Mouse (Mus musculus) kidney, postnatal 25 days (tissue): ENCODE results near the gene Stt3b.

Source experiments
- DNase-seq, 2 experiments: peaks; one replicate each; pipeline ENCODE4 v3.0.0; 2021; ENCODE audit warnings: mixed read lengths in 2 of 2

The Stt3b gene

DNA sequence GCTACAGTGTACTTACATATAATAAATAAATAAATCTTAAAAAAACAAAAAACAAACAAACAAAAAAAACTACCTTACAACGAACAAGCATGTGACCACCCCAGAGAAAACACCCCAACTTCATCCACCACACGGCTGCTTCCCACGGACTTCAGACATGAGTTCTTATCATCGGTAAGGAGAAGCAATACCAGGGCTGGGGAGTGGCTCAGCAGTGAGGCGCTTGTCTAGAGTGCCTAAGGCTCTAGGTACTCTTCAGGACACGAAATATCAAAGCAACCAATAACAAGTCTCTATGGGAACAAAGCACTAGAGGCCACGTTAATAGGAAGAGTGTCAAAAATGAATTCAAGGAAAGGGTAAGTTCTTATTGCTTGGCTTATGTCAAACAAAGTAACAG, 49.8 kb downstream of the Stt3b start:
- no peak for DNase-seq

DNA sequence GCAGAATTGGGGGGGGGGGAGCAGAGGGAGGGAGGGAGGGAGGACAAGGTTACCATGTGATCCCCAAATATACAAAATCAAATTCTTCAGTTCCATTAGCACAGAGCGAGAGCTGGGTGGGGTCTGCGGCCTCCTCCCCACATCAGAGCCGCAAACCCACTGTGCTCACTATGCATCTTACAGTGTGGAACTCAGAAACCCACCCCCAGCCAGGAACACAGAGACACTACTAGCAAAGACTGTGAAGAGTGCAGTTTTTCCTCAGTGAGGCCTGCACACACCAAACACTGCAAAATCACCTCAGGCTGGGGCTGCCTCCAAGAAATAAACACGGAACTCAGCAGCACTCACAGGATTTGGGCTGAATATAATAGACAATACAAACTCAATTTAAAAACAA, 50.4 kb downstream of the Stt3b start:
- DNase-seq, result no peak

DNA sequence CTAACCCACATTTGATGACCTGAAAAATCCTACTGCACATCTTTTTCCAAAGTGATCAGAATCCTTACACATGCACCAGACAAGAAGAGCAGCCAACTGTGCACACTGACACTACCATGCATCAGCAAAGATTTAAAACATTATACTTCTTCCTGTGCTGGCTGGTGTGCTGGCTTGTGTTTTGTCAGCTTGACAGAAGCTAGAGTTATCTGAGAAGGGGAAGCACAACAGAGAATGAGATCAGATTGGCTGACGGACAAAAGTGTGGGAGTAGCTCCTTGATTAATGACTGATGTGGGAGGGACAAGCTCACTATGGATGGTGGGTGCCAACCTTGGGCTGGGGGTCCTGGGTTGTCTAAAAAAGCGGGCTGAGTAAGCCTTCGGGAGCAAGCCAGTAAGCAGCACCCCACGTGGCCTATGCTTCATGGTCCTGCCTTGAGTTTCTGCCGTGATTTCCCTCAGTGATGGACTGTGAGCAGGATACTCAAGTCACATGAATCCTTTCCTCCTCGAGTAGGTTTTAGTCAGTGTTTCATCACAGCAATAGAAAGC, 52.4 kb downstream of the Stt3b start:
- DNase-seq, result no peak

DNA sequence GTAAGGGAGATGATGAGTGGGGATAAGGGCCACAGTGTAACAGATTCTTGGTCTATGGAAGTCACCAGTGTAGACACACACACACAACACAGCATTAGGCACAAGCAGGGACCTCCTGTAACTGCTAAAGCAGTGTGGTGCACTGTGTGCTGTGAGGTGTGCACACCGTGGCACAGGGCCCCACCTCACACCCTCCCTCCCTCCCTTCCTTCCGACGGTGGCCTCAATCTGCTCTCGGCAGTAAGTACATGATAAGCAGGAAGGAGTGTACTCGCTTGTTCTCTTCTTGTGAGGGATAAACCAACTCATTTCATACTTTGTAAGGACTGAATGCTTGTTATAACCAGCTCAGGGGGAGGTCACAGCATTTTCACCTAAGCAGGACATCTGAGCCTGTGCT, 61.1 kb downstream of the Stt3b start:
- DNase-seq, result no peak

DNA sequence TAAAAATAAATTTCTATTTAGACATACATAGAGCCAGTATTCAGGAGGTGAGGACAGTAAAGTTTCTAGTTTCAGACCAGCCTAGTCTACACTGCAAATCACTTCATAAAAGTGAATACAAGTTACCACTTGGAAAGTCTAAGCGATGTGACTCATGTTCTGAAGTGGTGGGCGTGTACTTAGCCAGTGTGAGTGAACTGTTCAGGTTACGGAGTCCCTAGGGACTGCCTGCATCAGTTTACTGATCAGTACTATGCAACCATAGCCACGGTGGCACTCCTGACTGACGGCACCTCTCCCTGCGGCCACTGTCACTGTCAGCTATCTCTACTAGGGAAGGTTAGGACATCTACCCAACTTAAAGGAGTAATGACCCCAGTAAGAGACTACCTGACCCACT, 65.1 kb downstream of the Stt3b start:
- no peak for DNase-seq

DNA sequence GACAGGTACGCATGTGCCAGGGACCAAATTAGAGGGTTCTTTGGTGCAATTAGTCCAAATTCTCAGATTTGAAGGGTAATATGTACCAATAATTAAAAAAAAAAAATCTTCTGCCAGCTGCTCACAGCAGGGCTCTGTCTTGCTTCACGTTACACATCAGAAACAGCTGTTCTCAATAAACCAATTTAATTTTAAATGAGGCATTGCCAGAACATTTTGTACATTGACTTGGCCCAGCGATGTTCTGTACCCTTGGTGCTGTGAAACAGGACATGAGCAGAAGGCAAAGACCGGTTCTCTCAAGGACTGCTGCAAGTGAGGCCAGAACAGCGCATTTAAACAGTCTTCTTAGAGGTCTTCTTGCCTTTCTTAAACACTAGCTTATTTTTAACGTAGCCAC, 66.6 kb downstream of the Stt3b start:
- DNase-seq, result no peak

DNA sequence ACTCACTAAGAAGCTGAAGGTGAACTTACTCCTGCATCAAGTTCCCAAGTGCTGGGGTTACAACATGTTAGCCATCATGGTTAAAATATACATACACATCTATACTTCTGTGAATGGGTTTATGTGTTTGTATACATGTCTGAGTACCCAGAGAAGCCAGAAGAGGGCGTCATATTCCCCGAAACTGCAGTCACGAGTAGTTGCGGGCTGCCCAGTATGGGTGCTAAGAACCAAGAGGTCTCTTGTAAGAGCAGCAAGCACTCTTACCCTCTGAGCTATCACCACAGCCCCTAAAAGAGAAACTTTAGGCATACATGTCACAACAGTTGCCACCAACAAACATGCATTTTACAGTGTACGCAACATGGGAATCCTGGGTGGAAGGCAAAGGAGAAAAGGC, 70.4 kb downstream of the Stt3b start:
- DNase-seq, result no peak

DNA sequence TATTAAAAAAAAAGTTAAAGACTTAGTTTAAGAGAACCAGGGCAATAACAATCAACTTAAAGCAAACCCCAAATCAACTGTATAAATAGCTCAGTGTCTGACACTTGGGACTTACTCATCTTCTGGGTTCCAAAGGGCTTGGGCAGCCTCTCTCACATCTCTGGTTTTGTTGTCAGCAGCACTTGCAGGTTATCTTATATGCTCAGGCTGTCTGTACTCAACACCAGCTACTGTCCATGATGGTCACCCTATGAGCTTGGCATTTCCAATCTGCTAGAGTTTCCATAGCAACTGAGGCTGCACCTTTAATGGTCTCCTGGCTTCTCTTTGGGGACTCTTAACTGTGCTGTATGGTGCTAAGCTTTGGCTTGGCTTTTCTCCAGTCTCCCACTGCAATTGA, 72.3 kb downstream of the Stt3b start:
- no peak for DNase-seq

DNA sequence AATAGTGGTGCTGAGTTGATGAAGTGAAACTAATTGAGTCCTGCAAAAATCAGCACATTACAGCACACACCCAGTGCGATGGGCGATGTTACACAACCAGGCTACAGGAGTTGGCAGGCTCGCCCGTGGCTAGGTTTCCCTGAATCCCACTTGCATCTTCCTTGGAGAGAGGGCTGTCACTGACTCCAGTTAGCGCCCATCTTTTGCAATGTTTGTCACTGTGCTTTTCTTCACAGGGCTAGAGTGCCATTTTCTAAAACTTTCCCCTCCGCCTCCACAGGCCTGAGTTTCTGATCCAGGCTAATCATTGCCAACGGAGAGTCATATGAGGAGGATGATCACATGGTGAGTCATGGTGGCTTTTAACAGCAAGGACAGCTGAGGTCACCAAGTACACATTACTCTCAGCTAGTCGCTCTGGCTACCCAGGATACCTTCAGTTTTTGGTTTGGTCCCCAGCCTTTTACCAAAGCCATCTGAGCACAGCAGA, 73.8 kb downstream of the Stt3b start:
- peak; percentile 51 to 64 for DNase-seq

DNA sequence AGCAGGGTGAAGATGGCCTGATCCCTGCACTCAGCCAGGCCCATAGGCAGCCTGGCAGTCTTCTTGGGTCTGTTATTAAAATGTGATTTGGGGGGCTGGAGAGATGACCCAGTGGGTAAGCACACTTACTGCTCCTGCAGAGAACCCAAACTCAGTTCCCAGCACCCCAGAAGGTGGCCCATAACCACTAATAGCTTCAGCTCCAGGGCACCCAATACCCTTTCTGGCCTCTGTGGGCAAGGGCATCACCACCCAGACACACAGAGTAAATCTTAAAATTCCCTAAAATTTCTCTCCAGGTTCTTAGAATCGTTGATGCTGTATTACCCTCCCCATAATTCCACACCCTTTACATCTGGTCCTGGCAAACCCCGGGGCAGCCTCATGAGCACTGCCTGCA, 75.7 kb downstream of the Stt3b start:
- no peak for DNase-seq

DNA sequence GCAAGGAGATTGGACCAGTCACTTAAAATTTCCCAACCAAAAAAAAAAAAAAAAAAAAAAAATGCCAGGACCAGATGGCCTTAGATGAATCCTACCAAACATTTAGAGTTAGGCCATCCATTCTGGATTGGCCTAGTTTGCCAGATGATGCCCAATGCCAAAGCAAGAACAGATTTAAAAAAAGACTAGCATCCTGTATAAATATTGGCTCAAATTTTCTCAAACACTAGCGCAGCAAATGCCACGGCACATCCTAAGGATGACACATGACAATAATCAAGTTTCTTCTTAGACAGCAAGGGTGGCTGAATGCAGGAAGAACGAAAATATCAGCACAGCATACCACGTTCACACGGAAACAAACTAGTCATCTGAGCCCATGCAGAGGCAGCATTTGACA, 76.5 kb downstream of the Stt3b start:
- DNase-seq, result no peak

DNA sequence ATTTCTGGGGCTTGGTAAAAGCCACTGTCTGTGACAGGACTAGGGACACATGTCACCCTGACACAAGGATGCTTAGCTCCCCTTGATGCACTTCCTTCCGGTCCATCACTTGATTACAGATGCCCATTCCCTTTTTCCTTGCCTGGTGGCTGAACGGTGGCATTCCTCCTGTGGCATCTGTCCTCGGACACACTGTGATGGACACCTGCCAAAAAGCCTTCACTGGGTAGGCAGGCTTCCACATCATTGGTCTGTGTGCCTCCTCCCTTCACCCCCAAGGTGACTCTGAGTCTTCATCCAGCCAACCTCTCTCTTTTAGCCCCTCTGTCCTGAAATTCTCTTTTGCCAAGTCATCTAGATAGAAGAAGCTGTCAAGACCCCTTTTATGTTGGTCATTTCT, 78.7 kb downstream of the Stt3b start:
- DNase-seq, result no peak

DNA sequence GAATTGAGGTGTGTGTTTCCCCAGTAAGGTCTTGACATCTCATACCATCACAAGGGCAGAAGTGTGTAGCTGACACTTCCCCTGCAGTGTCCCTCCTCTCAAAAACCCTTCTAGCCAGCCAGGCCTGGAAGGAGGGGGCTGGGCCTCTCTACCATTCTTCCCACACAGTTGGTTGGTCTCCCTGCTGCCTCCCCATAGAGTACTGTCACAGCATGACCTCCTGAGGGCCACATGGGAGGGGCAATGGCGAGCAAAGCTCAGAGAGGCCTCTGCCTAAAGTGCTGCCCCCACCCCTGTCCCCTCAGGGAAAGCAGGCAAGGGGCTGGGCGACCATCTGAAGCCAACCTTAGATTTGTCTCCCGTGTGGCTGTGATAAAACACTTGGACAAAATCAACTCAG, 80.1 kb downstream of the Stt3b start:
- DNase-seq, result no peak

DNA sequence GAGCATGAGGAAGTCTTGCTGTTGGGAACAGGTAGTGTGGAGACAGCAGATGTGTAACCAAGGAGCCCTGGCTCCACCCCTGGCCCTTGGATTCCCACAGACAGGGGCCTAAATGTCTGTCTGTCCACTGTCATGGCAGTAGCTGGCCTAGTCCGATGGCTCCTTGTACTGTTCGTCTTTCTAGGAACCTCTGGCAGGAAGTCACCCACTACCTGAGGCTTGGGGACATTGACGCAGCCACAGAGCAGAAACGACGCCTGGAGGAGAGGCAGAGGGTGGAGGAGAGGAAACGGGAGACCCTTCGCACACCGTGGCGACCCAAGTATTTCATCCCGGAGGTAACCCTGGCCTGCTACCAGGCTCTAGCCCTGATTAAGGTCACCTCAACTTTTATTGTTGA, 80.5 kb downstream of the Stt3b start:
- no peak for DNase-seq

DNA sequence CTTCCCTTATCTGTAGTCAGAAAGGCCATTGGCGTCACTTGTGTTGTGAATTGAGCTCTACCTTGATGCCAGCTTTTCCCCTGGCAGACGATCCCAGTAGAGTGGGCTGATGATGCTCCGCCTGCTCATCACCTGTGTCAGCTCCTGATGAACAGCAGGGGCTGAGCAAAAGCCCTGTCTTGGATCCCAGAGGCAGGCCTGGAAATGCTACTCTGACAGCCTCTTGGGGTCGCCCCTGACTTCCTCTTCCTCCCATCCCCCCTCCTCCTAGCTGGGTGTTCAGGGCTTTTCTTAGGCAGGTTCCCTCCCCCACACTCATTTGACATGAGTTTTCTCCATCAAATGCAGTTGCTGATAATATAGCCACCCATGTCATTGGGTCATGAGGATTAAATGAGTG, 81.1 kb downstream of the Stt3b start:
- DNase-seq, result no peak

DNA sequence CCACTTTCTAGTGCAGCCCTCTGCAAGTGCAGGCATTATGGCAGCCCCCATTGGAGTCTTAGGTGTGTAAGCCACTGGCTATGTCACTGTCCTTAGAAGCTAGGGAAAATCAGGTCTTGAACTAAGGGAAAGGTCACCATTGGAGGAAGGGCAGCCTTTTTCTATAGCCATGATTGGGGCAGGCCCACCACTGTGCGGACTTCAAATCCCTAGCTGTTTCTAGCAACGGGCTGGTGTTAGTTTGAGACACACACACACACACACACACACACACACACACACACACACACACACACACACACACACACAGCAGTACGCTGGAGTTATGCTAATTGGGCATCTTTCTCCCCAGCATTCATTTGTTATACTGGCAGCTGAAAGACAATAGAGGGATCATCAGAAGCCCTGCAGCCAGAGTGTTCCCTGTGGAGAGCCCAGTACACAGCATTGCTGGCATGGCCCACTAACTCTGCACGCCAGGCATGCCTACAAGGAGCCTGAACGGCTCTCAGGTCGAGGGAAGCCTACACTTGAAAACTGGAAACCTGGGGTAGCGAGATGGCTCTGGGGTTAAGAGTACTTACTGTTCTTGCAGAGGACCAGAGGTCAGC, 85.4 kb downstream of the Stt3b start:
- no peak for DNase-seq

DNA sequence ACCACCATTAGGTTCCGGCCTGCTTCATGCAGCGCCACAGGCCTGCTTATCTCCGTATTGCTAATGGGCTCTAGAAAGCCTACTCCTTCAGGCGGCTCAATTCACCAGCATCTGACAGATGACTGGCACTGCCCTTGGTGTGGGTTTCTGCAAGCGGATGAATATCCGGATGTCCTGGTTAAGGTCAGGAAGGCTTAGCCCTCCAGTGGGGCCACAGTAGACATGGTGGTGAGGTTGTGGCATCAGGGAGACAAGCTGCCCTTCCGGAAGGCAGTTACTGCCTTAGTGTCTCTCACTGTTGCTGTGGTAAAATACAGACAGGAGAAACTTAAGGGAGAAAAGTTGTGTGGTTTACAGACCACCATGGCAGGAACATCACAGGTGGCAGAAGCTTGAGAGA, 89.0 kb downstream of the Stt3b start:
- DNase-seq, result no peak

DNA sequence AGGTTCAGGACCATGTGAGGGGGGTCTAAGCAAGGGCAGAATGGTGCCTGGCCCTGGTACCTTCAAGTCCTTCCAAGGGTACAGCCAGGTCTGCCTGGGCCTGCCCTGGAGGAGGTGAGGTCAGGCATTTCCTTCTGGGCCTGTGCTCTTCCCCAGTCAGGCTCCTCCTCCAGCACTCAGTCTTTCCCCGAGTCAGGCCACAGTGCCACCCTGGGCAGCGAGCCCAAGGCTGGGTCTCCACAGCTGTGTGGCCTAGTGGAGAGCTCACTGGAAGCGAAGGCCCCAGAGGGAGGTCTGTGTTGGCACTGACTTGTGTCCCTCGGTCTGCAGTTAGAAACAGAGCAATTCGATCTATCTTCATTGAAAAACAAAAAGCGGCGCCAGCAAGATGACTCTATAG, 89.8 kb downstream of the Stt3b start:
- no peak for DNase-seq

DNA sequence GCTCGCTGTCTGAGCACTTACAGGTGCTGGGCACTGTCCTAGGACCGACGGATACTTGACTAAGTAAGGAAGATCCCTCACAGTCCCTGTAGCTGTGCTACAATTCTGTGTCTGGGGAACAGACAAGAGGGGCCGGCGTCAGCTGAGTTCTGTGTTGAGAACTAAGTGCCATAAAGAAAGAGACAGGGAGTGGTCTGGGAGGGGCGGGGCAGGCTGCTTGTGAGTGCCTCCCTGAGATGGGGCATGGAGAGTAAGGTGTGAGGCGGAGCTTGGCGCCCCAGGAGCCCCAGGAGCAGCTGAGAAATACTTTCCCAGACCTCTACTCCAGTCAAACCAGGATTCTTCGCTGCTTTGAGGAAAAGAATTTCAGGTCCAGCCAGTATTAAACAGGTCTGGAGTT, 92.2 kb downstream of the Stt3b start:
- no peak for DNase-seq

DNA sequence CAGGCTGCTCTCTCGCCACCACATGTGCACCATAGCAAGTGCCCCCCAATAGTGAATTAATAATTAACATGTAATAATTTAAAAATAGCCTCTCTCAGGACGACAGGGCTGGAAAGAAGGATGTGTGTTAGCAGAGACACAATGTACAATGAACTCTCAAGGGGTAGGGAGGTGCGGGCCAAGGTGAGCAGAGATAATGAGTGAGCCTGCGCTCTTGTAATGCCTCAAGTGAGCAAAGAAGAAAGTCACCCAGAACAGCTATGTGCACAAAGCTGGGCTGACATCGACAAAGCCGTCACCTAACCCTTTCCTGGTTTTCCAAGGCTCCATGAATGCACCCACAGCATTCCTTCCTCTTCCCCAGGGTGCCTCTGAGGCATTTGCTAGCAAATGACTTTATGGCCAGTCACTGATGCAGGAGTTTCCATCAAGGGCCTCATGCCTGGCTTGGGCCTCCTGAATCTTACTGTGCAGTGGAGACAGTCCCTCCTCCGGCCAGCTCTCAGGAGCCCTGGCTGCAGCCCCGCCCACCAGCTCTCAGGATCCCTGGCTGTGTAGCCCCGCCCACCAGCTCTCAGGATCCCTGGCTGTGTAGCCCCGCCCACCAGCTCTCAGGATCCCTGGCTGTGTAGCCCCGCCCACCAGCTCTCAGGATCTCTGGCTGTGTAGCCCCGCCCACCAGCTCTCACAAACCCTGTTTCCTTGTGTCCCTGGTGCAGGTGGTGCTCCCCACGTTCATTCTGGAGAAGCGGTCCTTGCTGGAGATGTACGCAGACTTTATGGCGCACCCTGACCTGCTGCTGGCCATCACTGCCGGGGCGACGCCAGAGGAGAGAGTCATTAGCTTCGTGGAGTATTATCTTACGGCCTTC, 94.2 kb downstream of the Stt3b start:
- peak; percentile 40 to 67 for DNase-seq

DNA sequence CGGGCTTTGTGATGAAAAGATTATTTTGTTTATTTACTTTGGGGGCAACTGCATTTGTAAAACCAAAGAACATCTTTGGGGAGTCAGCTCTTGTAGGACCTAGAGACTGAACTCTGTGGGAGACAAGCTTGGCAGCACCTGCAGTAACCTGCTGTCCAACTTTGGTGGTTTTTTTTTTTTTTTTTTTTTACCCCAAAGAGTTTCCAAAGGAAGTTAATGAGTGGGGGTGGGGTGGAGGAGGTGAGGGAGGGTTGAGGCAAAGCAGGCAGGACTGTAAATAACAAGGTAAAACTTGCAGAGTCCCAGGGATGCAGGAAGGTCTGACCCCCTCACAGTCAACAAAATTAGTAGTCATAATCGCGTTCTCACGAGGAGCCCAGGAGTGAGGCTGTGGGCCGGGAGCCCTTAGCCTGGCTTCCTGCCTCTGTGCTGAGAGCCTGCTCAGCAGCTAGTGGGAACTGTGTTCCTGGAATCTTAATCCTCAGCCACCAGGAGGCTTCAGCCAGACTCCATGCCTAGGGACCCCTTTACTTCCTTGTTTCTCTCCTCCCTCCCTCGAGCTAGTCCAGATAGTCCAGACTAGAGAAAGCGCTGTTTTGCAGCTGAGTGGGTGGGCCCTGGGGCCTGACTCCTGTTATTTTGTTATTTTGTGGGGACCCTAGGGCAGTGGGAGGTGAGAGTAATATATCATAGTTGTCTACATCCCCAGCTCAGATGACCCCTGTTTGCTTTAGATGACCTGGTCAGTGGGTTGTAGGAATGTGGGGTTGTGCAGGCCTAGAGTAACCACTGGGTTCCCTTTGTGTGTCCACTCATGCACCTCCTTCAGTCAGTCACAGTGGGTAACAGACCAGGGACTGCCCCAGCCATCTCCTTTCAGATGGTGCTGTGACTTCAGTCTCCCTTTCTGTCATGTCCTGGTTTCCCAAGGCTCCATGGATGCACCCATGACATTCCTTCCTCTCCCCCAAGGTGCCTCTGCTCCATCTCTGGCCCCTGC, 95.3 kb downstream of the Stt3b start:
- DNase-seq, result no peak

DNA sequence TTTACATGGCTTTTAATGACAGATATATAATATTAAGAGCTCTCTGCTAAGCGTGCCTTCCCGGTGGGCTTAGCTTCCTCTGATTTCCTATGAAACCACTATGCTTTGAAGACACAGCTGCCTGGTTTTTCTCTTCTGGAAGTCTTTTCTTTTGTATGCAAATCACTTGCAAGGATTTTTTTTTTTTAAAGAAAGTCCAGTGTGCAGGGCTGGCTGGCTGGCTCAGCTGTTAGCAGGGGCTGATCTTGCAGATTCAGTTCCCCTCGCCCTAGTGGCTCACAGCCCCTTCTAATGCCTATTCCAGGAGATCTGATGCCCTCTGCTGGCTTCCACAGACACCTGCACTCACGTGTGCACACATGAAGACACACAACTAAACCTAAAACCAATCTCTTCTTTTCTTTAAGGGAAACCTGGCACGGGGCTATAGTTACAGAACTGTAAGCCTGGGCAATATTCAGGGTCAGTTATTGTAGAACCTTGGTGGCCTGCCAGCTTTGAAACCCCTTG, 96.4 kb downstream of the Stt3b start:
- DNase-seq, result no peak

DNA sequence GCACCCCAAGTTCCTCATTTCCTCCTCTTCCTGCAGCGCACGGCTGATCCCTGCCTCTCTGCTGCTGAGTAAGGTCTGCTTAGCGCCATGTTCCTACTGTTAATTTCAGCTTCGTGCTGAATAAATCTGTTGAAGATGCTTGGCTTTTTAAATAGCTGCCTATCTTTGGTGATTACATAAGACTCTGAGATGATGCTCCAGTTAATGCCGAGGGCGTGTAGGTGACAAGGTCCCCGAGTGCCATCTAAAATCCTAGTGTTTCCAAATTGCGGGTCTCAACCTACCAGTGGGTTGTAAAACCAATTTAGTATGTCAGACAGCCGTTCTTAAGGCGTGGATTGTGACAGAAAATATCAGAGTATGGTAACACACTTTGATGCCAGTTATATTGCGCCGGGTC, 99.7 kb downstream of the Stt3b start:
- DNase-seq, result no peak
